Mouse (Mus musculus) spleen, adult 18-20 months (tissue): ENCODE measurements at regions not wholly inside any gene's neighbourhood (a gene's known extent, or its start where the extent isn't known, plus 50 kb on each side); places are given as distances from the start of the nearest gene placed in this dataset.

Experiments used
- DNase-seq, 2 experiments: peaks; one replicate each; pipeline ENCODE4 v3.0.0; 2022; ENCODE audit warnings: mixed read lengths in 2 of 2

GRCm38 (mm10) chr15:51671667-51672372 is 2212.9 kb upstream of the Gm7489 start:
- no peak for DNase-seq

GRCm38 (mm10) chr15:51673483-51673882 is 2211.2 kb upstream of the Gm7489 start:
- no peak for DNase-seq

- no peak for DNase-seq
These were observed 2209.4 kb upstream of the Gm7489 start for GRCm38 (mm10) chr15:51675291-51675690.

- no peak for DNase-seq
These were observed 2208.0 kb upstream of the Gm7489 start for GRCm38 (mm10) chr15:51676694-51677093.

- DNase-seq = no peak
These were observed 2207.4 kb upstream of the Gm7489 start for GRCm38 (mm10) chr15:51677266-51677665.

- no peak for DNase-seq
These were observed 2205.4 kb upstream of the Gm7489 start for GRCm38 (mm10) chr15:51679186-51679902.

- DNase-seq = no peak
These were observed 2204.2 kb upstream of the Gm7489 start for GRCm38 (mm10) chr15:51680494-51680893.

GRCm38 (mm10) chr15:51681191-51681590 is 2203.5 kb upstream of the Gm7489 start:
- no peak for DNase-seq

GRCm38 (mm10) chr15:51682331-51682730 is 2202.4 kb upstream of the Gm7489 start:
- DNase-seq = no peak

GRCm38 (mm10) chr15:51687007-51687540 is 2197.6 kb upstream of the Gm7489 start:
- DNase-seq = no peak

- no peak for DNase-seq
These were observed 2195.2 kb upstream of the Gm7489 start for GRCm38 (mm10) chr15:51689498-51689897.

GRCm38 (mm10) chr15:51692671-51693070 is 2192.0 kb upstream of the Gm7489 start:
- DNase-seq = no peak

GRCm38 (mm10) chr15:51696344-51697016 is 2188.2 kb upstream of the Gm7489 start:
- DNase-seq = peak in 1 of 2 experiments; percentile 40

- no peak for DNase-seq
These were observed 2180.5 kb upstream of the Gm7489 start for GRCm38 (mm10) chr15:51704198-51704597.

- DNase-seq = no peak
These were observed 2174.6 kb upstream of the Gm7489 start for GRCm38 (mm10) chr15:51709871-51710655.

- no peak for DNase-seq
These were observed 2163.8 kb upstream of the Gm7489 start for GRCm38 (mm10) chr15:51720873-51721308.

- DNase-seq = no peak
These were observed 2163.3 kb upstream of the Gm7489 start for GRCm38 (mm10) chr15:51721363-51721762.

GRCm38 (mm10) chr15:51724127-51724526 is 2160.6 kb upstream of the Gm7489 start:
- DNase-seq = no peak

- DNase-seq = no peak
These were observed 2159.2 kb upstream of the Gm7489 start for GRCm38 (mm10) chr15:51725457-51725856.

GRCm38 (mm10) chr15:51730106-51730505 is 2154.6 kb upstream of the Gm7489 start:
- no peak for DNase-seq

- no peak for DNase-seq
These were observed 2153.8 kb upstream of the Gm7489 start for GRCm38 (mm10) chr15:51730805-51731412.

- DNase-seq = no peak
These were observed 2150.5 kb upstream of the Gm7489 start for GRCm38 (mm10) chr15:51734194-51734593.
